Mouse (Mus musculus): ENCODE data around the gene Usp3. TPM values are rescaled to one million over a fixed set of nuclear protein-coding genes. Genes with fewer than 3 reads are reported as not detected.

Gene Usp3
- total RNA-seq (2021), result 10 to 100 TPM; 15.0 to 17.1 TPM
- long read RNA-seq, experiment 1, full-length matches to known transcripts, result 16 of 21 reads
- long read RNA-seq, experiment 1, partial matches to known transcripts, result 0 of 21 reads
- long read RNA-seq, experiment 1, other reads (novel, unspliced or antisense), result 5 of 21 reads
- long read RNA-seq, experiment 2, full-length matches to known transcripts, result 14 of 18 reads
- long read RNA-seq, experiment 2, partial matches to known transcripts, result 1 of 18 reads
- long read RNA-seq, experiment 2, other reads (novel, unspliced or antisense), result 3 of 18 reads

GRCm38 (mm10) chr9:66592708-66593612 lies at the start of gene Usp3:
Gene Usp3 (minus strand): TSS chr9:66593142.
- Histone ChIP-seq H3K27ac (peak within 1 kb of the TSS; percentile 98), H3K4me3 (peak within 1 kb of the TSS; percentile 83)
- peak; percentile 97 for DNase-seq
- intact Hi-C loops (cut with DNase I), result loop anchor here (5.0 kb wide), 1 partner anchor 81 kb away; the partner anchor contains the start of gene Fbxl22
- TF ChIP-seq CTCF (IDR thresholded peaks at IDR 0.05), result no peak

GRCm38 (mm10) chr9:66640491-66640890 lies 47.5 kb upstream of the Usp3 start:
- no peak for DNase-seq
- TF ChIP-seq CTCF (IDR thresholded peaks at IDR 0.05), result no peak
- no peak overlapping the region for H3K27ac ChIP-seq
- intact Hi-C loops (cut with DNase I), result no loop called here
- H3K4me3 ChIP-seq, result no peak overlapping the region

GRCm38 (mm10) chr9:66639626-66640025 lies 46.7 kb upstream of the Usp3 start:
- Histone ChIP-seq H3K27ac (no peak overlapping the region), H3K4me3 (no peak overlapping the region)
- TF ChIP-seq CTCF (IDR thresholded peaks at IDR 0.05), result no peak
- DNase-seq, result no peak
- intact Hi-C loops (cut with DNase I), result no loop called here

- DNase-seq, result no peak
- TF ChIP-seq CTCF (IDR thresholded peaks at IDR 0.05), result no peak
- H3K4me3 ChIP-seq, result no peak overlapping the region
- intact Hi-C loops (cut with DNase I), result no loop called here
- H3K27ac ChIP-seq, result no peak overlapping the region
Observed at GRCm38 (mm10) chr9:66632441-66632840, 39.5 kb upstream of the Usp3 start.

DNA sequence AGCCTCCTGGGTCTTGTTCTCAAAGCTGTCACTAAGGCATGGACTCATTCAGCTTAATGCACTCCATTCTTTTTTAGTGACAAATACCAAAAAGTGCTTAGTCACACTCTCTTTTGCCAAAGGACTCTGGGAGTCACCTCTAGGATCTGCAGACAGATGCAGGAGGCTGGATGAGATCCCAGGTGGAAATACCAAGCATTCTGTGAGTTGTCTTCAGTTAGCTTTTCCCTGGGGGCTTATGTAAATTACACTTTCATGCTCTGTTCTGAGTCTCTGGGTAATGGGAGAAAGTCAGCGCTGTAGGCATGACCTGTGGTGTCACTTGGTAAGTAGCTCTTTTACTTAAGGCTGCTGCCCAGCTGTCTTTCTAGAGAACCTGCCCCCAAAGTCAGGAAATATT lies 38.0 kb upstream of the Usp3 start:
- no peak for TF ChIP-seq CTCF (IDR thresholded peaks at IDR 0.05)
- intact Hi-C loops (cut with DNase I), result no loop called here
- no peak overlapping the region for H3K4me3 ChIP-seq
- H3K27ac ChIP-seq, result peak overlapping the region; percentile 51
- peak; percentile 27 for DNase-seq

- TF ChIP-seq CTCF (IDR thresholded peaks at IDR 0.05), result no peak
- no peak overlapping the region for H3K27ac ChIP-seq
Observed at GRCm38 (mm10) chr9:66626661-66627060, 33.7 kb upstream of the Usp3 start.

GRCm38 (mm10) chr9:66625974-66626530 lies 33.1 kb upstream of the Usp3 start:
- no peak for DNase-seq
- no peak for TF ChIP-seq CTCF (IDR thresholded peaks at IDR 0.05)
- intact Hi-C loops (cut with DNase I), result no loop called here
- Histone ChIP-seq H3K27ac (no peak overlapping the region), H3K4me3 (no peak overlapping the region)

More at GRCm38 (mm10) chr9:66626661-66627060, 33.7 kb upstream of the Usp3 start:
- H3K4me3 ChIP-seq, result no peak overlapping the region
- intact Hi-C loops (cut with DNase I), result no loop called here
- DNase-seq, result peak; percentile 39

GRCm38 (mm10) chr9:66624873-66625272 lies 31.9 kb upstream of the Usp3 start:
- DNase-seq, result no peak
- no peak overlapping the region for H3K4me3 ChIP-seq
- H3K27ac ChIP-seq, result no peak overlapping the region
- TF ChIP-seq CTCF (IDR thresholded peaks at IDR 0.05), result no peak
- intact Hi-C loops (cut with DNase I), result no loop called here

DNA sequence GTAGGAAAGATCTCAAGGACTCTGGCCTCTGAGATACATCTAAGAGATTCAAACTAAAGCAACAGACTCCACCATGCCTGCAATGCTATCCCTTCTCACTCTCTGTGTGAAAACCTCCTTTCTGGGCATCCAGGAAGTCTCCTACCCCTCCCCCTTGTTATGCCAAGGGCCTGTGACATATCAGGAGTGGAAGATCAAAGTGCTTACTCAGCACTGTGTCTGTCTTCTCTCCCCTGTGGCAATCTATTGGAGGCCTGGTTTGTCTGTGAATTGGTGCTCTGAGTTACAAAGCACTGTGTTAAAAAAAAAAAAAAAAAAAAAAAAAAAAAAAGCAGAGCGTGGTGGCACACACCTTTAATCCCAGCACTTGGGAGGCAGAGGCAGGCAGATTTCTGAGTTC lies 30.7 kb upstream of the Usp3 start:
- no peak for DNase-seq
- H3K27ac ChIP-seq, result no peak overlapping the region
- no peak for TF ChIP-seq CTCF (IDR thresholded peaks at IDR 0.05)
- H3K4me3 ChIP-seq, result no peak overlapping the region
- intact Hi-C loops (cut with DNase I), result no loop called here

DNA sequence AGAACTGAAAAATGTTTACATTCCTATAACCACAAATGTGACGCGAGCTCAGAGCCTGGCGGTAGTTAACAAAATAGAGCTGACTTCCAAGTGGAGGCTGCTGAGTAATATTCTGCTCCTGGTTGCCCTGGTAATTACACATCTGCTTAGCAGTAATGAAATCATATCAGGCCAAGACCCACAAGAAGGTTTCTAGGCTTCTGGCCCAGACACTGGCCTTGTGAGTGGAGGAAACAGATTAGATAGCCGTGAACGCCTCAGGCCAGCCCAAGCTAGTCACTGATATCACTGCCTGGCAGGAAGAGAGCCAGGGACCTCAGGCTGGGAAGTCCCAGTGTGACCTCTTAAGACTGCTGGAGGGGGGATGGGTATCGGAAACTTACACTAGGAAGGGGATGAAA lies 27.6 kb upstream of the Usp3 start:
- TF ChIP-seq CTCF (IDR thresholded peaks at IDR 0.05), result no peak
- H3K4me3 ChIP-seq, result no peak overlapping the region
- intact Hi-C loops (cut with DNase I), result no loop called here
- peak; percentile 88 for DNase-seq
- H3K27ac ChIP-seq, result peak overlapping the region; percentile 82

- peak overlapping the region; percentile 82 for H3K27ac ChIP-seq
- intact Hi-C loops (cut with DNase I), result no loop called here
Observed at GRCm38 (mm10) chr9:66620055-66620454, 27.1 kb upstream of the Usp3 start.

GRCm38 (mm10) chr9:66617812-66618211 lies 24.9 kb upstream of the Usp3 start:
- TF ChIP-seq CTCF (IDR thresholded peaks at IDR 0.05), result no peak
- no peak overlapping the region for H3K27ac ChIP-seq
- intact Hi-C loops (cut with DNase I), result no loop called here
- no peak for DNase-seq
- H3K4me3 ChIP-seq, result no peak overlapping the region

More at GRCm38 (mm10) chr9:66620055-66620454, 27.1 kb upstream of the Usp3 start:
- DNase-seq, result no peak
- no peak for TF ChIP-seq CTCF (IDR thresholded peaks at IDR 0.05)
- H3K4me3 ChIP-seq, result no peak overlapping the region

- TF ChIP-seq CTCF (IDR thresholded peaks at IDR 0.05), result no peak
- H3K27ac ChIP-seq, result no peak overlapping the region
- intact Hi-C loops (cut with DNase I), result no loop called here
- DNase-seq, result no peak
- H3K4me3 ChIP-seq, result no peak overlapping the region
Observed at GRCm38 (mm10) chr9:66616858-66617257, 23.9 kb upstream of the Usp3 start.

Data from gastrocnemius, adult 2 months (tissue).